Mouse (Mus musculus) adrenal gland, postnatal 14 days (tissue): ENCODE data around the gene Syt6. TPM values are rescaled to one million over a fixed set of nuclear protein-coding genes. Genes with fewer than 3 reads are reported as not detected.
A peak's percentile ranks its signal among the peaks of the same experiment; 100 is the strongest.
"Not testable (repeated sequence)": the region's sequence is repeated elsewhere in the genome, so short reads cannot be mapped to it uniquely, and the experiment has no call there.

ENCODE experiments used
- DNase-seq: peaks from one replicate; pipeline ENCODE4 v3.0.0; 2021; ENCODE audit warnings: mixed read lengths
- total RNA-seq: library from RNA; stranded (reverse); gene quantifications from 2 replicates; pipeline ENCODE4 v1.2.3, GENCODE M21; 2021

The Syt6 gene
- total RNA-seq, 1 experiment from 2014 or later, result not detected

DNA sequence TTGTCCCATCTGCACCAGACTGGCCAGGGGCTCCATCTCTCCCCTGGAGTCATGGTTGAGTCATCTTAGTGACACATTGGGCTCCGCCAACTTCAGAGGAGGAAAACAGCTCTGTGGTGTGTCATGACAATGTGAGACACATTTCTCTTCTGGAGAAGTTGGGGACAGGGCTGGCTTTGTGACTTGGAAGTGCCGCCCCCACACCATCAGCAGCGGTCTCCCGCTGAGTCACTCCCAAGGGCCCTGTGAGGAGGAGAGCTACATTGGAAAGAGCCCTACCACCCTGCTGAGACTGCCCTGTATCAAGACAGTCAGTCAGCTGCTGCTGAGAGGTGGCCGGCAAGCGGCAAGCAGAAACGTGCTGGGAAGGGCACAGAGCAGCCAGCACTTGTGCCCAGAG lies 26.0 kb downstream of the Syt6 start:
- DNase-seq, result peak; percentile 63

- DNase-seq, result peak; percentile 39
Measured at GRCm38 (mm10) chr3:103601561-103601960, 26.5 kb downstream of the Syt6 start.

- no peak for DNase-seq
Measured at GRCm38 (mm10) chr3:103606045-103606597, 31.1 kb downstream of the Syt6 start.

DNA sequence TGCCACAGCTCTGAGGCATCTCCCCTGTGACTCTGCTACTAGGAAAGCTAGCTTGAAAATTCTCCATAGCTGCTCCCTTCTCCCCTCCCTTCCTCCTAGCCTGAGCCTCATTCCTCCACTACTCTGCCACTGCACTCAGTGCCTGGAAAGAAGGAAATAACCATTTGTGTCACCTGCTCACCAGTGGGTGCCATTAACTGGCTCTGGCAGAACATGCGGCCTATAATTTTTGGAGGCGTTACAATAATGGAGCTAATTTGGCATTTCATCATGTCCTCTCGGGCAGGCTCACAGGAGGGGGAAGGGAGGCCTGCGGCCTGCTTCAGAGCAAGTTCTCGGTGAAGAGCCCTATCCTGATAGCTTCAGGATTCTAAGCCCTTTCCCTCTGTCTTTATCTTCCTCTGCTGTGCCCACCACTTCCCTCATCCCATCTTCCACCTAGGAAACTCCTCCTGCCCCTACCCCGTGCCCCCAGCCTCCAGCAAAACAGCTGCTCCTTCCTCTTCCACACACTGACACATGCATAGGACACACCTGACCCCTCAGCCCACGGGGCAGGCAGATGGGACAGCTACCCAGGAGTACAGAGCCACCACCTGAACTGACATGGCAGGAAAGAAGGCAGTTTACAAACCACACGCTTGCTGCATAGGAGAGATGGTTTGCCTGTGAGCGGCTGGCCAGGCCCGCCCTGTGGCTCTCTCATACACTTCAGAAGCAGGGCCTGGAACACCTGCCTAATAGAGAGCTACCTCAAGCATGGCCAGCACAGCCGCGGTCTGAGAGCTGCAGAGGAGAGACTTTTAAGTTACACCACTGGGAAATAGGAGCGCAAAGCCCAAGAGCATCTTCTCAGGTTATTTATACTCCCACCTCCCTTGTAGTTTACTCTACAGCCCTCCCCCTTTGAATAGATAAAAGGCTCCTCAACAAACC lies 31.9 kb downstream of the Syt6 start:
- DNase-seq, result no peak

GRCm38 (mm10) chr3:103610231-103610630 lies 35.2 kb downstream of the Syt6 start:
- DNase-seq, result no peak

DNA sequence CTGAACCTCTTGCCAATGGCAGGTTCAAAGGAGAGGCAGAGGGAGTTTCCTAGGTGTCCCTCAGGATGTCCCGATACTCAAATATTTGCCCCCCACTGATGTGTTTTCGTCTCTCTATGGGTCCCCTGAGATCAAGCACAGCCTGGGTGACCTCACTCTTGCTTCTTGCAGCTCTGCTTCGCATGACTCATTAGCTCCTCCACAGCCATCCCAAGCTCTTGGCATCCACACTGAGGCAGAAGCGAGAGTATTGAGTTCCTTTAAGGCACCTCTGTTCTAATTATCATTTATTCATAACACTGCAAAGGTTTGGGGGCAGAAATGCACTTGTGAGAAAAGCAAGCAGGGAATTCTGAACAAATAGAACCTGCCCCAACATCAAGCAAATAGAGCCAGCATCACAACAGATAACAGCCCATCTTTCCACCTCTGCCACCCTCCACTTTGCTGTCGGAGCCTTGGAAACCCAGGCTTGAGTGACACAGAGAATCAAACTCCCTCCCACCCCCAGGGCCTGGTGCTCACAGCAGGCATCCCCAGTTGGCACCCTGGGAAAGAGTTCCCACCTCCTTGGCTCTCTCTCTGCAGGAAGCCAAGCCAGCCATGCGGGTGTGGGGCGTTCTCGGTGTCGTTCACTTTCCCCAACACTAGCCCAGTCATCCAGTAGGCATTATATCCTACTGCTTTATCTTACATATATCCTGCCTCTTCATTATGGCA lies 37.8 kb downstream of the Syt6 start:
- DNase-seq, result no peak

GRCm38 (mm10) chr3:103615621-103616020 lies 40.6 kb downstream of the Syt6 start:
- DNase-seq, result no peak

- no peak for DNase-seq
Measured at GRCm38 (mm10) chr3:103616981-103617380, 42.0 kb downstream of the Syt6 start.

DNA sequence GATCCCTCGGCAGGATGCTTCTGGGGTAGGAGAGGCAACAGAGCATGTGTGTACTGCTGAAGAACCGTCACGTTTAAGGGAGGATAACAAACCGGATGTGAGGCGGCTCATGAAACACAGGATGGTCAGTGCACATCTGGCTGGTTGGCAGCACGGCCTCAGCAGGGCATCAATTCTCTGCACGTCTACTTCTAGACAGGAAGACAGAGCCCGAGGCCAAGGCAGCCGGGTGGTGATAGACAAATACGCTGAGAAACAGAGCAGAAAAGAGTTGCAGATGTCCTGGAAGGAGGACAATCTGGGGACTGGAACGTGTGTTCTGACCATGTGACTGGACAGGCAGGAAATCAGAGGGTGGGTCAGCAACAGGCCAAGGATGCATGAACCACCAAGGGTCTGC lies 45.1 kb downstream of the Syt6 start:
- DNase-seq, result no peak

DNA sequence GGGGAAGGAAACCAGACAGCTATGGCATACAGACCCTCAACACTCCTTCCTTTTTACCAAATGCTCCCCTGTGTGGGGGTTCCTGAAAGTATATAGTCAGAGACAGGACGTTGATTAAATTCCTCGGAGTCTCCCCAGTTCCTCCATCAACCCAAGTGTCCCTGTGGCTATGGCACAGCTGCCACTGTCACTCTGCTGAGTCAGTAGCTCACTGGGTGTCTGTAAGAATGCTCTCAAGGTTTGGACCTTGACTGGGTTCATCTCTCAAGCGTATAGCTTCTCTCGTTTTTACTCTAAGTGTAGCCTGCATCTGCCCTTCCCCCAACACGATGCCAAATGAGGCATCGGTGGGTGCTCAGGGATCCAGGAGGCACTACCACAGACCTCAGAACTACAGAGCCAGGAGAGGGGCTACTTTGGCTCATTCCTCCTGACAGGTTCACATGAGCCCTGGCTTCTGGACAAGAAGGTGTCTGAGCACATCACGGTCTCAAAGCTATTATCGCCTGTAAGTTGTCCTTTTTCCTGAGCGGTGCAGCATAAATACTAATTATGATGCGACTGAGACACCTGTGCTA lies 49.0 kb downstream of the Syt6 start:
- DNase-seq, result peak; percentile 9

- DNase-seq, result no peak
Measured at GRCm38 (mm10) chr3:103624591-103625051, 49.6 kb downstream of the Syt6 start.

- no peak for DNase-seq
Measured at GRCm38 (mm10) chr3:103625169-103625568, 50.1 kb downstream of the Syt6 start.

DNA sequence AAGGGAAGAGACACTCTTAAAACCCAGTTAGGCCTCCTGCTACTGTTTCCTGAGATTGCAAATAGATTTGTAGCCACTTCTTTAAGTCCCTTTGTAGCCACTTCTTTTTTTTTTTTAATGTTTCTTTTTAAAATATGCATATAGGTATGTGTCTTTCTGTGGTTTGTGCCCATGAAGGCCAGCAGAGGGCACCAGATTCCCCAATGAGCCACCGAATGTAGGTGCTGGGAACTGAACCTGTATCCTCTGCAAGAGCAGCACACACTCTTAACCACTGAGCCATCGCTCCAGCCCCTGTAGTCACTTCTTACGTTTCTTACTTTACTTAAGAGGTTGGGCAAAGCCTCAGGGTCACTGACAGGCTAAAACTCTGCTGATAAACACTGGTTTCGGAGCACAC lies 51.5 kb downstream of the Syt6 start:
- no peak for DNase-seq

DNA sequence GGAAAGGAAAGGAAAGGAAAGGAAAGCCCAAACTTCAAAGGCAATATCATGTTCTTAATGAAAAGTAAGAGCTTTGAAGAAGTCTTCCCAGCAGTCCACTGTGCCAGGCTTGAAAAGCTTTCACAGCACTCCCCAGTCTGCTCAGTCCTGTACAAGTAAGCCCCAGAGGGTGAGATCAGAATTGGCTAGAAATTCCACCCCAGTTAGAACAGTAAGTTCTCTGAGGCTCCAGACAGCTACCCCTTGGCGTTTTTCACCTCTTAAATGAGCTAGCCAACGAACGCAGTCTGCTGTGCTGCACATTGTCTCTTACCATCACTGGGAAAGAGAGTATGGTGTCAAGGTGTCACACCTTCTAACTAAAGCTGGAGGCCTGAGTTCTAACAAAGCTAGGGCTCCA lies 52.6 kb downstream of the Syt6 start:
- DNase-seq, result no peak

DNA sequence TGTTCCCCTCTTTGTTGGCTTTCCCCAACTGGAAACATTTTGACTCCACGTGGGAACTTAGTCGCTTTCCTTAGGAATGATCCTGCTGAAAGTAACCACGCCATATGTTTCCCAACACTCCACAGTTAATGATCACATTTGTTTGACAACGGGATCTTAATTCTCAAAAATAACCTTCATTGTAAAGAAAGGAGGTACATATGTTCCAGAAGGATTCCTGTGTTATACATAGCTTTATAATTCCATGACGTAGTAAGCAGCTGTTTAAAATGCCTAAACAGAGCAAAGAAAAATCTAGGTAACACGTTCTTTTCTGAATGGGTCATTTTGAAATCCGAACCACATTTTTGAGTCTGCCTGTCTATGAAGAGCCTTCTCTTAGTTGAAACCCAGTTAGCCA lies 58.1 kb downstream of the Syt6 start:
- no peak for DNase-seq

DNA sequence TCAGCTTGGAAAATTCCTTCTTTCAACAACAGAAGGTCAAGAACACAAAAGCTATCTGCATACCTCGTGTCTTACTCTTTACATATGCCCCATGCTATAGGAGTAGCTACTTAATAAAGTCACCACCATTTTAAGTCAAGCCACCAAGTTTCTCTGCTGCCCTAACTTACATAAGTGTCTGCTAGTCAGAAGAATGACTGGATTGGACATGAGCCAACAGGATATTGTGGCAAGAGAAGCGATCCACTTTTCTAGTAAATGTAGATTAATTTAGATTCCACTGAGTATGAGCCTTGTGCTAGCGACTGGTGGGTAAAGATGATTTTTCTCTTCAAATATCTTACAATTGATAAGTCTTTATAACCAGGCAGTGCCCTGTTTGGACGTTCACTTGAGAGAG lies 58.8 kb downstream of the Syt6 start:
- DNase-seq, result no peak

GRCm38 (mm10) chr3:103634256-103634655 lies 59.2 kb downstream of the Syt6 start:
- no peak for DNase-seq

DNA sequence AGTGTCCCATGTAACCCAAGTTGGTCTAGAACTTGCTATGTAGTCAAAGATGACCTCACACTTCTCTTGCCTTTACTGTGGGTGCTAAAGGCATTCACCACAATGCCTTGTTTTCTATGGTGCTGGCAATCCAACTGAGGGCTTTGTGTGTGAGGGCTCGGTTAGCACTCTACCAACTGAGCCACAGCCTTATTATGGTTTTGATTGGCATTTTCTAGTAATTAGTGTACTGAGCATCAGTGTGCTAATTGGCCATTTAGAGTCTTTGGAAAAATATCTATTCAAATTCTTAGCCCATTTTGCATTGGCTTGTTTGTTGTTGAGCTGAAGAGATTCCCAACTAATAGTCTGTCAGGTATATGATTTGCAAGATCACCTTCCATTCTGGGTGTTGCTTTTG lies 62.6 kb downstream of the Syt6 start:
- no peak for DNase-seq

DNA sequence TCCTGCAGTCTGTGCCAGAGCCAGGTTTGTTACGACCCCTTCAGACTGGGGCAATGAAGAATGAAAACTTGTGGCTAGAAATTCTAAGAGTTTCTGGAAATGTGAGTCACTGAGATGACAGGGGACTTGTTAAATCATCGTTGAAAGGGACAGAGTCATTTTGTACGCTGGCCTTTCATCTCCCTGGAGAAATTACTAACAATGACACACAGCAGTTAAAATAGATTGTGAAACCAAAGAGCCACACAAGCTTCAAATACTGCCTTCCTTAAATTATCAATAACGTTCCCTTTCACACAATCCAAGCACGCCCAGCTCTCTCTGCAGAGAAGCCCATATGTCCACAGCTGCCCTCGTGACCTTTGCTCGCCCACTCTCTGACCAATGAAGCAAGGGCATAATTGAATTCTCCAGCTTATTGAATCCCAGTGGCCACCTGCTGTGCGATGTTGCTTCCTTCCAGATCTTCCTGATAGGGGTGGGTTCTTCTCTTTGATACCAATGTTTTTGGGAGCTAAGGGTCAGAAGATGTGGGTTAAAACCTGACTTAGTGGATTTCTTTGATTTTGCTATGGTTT lies 65.3 kb downstream of the Syt6 start:
- no peak for DNase-seq

DNA sequence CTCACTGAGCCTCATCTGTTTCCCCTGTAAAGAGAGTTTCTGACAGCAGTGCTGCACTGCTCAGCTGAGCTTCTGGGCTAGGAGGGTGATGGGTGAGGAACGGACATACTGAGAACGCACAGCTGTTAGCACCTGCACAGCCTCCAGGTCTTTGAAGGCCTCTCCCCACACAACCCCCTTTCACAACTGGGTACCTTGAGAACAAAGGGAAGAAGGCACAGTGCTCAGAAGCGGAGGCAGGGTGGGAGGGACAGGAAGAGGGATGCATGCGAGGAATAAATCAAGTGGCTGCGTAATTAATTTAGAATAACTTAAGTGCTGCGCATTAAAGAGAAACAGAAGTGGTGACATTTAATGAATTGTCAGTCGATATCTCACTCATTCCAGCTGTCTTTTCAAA lies 66.3 kb downstream of the Syt6 start:
- DNase-seq, result no peak

DNA sequence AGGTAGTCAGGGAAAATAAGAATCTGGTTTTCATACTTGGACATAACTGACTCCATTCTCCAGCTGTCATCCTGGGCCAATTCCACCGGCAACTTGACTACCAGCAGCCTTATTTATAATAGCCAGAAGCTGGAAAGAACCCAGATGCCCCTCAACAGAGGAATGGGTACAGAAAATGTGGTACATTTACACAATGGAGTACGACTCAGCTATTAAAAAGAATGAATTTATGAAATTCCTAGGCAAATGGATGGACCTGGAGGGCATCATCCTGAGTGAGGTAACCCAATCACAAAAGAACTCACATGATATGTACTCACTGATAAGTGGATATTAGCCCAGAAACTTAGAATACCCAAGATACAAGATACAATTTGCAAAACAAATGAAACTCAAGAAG lies 70.9 kb downstream of the Syt6 start, which contains the start of gene Atg4a-ps:
Gene Atg4a-ps (minus strand): TSS at position 101 of the 400 bp plus-strand sequence.
- DNase-seq, result not testable (repeated sequence)

- no peak for DNase-seq
Measured at GRCm38 (mm10) chr3:103647164-103647867, 72.3 kb downstream of the Syt6 start.
